Mouse (Mus musculus) heart, postnatal 36 days (tissue): Measurements from ENCODE around the gene Slc44a4. TPM values are rescaled to one million over a fixed set of nuclear protein-coding genes. Genes with fewer than 3 reads are reported as not detected.
A peak's percentile ranks its signal among the peaks of the same experiment; 100 is the strongest.
"Not testable (repeated sequence)": the region's sequence is repeated elsewhere in the genome, so short reads cannot be mapped to it uniquely, and the experiment has no call there.

Experiments
- DNase-seq, 2 experiments: peaks; one replicate each; pipeline ENCODE4 v3.0.0; 2021 to 2022
- intact Hi-C: fragments of 180-260 bp; cut with DNase I; formaldehyde crosslinking; loops from one replicate; pipeline ENCODE4 v1.15.1; 2025
- total RNA-seq, 2 experiments: library from RNA; stranded (reverse); gene quantifications; 2 replicates each; pipeline ENCODE4 v1.2.3; 2021

The Slc44a4 gene
- total RNA-seq, 2 experiments from 2014 or later: not detected

GRCm38 (mm10) chr17:34934830-34935229 lies 20.6 kb downstream of the Slc44a4 start:
- peak; percentile 15 to 16 for DNase-seq
- intact Hi-C loops: loop anchor here (5.0 to 10.0 kb wide), 2 partner anchors 50 to 83 kb away; partner anchors contain the start of genes Lsm2, Nelfe and Skiv2l

DNA sequence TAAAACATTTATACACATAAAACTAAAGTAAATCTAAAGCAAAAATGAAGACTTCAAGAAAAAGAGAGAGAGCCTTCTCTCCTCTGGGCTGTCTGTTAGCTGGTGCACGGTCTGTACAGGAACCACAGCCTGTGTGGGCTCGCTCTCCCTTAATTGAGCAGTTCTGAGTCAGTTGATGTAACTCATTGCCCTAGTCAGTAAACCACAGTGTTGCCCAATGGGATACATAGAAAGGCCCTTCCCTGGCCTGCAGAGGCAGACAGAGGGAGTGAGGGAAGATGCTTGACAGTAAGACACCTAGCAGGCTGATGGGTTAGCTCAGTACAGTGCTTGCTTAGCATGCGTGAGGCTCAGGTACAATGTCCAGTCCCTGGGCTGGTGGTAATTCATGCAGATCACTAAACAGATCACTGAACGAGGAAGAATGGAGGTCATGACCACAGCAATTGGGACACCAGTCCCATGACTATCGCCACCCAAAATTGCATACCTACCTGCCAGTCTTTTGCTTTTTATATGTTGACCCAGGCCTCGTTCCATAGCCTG lies 23.8 kb downstream of the Slc44a4 start:
- DNase-seq: no peak
- intact Hi-C loops: loop anchor here (10.0 kb wide), 1 partner anchor 47 kb away; the partner anchor contains the start of gene Lsm2

- DNase-seq: no peak
- intact Hi-C loops: no loop called here
These were observed 27.2 kb downstream of the Slc44a4 start for GRCm38 (mm10) chr17:34941344-34942041.

- intact Hi-C loops: no loop called here
- DNase-seq: no peak
These were observed 29.0 kb downstream of the Slc44a4 start for GRCm38 (mm10) chr17:34943128-34943815.

DNA sequence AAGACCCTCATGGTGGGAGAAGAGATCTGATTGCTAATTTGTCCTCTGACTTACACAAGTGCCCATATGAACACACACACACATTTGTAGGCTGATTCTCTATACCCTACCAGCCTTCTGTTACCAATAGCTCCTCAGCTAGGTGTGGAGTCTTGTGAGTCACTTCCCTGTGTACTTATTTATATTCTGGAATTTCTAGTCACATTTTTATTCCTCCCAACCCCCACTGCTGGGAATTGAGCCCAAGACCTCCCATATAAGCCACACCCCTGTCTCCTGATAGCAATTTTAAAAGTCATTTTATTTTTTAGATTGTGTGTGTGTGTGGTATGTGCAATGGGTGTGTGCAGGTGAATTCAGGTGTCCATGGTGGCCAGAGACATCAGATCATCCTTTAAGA lies 30.1 kb downstream of the Slc44a4 start:
- intact Hi-C loops: no loop called here
- DNase-seq: no peak

- no peak for DNase-seq
- intact Hi-C loops: loop anchor here (2.0 kb wide), 2 partner anchors 16 to 92 kb away; partner anchors contain the start of gene Neu1
These were observed 32.3 kb downstream of the Slc44a4 start for GRCm38 (mm10) chr17:34946486-34947140.

- intact Hi-C loops: loop anchor here (2.0 kb wide), 2 partner anchors 17 to 93 kb away; partner anchors contain the start of gene Neu1
- no peak for DNase-seq
These were observed 33.3 kb downstream of the Slc44a4 start for GRCm38 (mm10) chr17:34947606-34948005.

- intact Hi-C loops, DNase-seq: not testable (repeated sequence)
These were observed 34.7 kb downstream of the Slc44a4 start for GRCm38 (mm10) chr17:34948721-34949552.

DNA sequence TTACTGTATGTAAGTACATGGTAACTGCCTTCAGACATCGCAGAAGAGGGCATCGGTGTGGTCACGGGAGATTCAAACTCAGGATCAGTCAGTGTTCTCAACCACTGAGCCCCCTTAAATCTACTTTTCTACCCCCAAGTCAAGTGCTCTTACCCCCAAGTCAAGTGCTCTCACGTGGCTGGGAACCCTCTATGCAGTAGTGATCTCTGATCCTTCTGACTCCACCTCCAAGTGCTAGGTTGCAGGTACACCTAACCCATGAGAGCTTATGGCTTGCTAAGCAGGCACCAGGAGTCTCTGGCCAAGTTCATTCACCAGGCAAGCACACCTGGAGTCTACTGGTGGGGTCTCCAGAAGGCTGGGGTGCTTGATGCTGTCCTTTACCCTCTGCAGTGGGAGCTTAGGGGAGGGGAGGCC lies 35.3 kb downstream of the Slc44a4 start:
- DNase-seq: no peak
- intact Hi-C loops: no loop called here

DNA sequence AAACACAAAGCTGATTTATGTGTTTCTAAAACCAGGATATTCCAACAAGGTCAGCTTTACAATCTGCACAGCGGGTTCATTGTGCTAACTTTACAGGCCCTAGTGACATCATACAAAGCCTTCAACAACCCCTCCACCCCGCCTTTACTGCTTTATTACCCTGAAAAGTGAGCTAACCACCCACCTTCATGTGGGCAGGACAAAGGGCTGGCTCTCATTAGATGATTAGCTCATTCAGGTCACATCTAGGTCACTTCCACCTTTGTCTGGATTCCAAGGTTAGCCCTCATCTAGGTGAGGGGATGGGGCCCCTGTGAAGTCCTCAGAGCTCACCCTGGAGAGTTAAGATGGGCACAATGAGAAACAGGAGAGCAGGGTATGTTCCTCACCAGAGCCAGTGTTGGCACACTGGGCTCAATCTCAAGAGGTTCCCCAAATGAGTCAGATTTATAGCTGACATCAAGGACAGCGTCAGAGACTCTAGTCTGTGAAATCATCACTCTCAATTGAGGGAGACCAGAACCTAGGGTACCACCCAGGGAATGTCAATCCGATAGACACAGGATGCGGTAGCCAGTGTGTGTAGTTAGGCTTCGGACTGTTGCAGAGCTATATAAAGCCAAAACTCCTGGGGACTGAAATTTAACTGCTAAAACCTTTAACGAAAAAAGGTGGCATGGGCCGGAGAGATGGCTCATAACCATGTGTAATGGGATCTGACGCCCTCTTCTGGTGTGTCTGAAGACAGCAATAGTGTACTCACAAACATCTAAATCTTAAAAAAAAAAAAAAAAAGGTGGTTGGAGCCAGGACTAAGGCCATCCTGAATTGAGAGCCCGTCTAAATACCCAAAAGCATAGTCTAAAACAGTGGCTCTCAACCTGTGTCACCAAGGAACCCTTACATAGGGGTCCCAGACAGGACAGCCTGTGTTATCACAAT lies 36.5 kb downstream of the Slc44a4 start:
- no peak for DNase-seq
- intact Hi-C loops: no loop called here

DNA sequence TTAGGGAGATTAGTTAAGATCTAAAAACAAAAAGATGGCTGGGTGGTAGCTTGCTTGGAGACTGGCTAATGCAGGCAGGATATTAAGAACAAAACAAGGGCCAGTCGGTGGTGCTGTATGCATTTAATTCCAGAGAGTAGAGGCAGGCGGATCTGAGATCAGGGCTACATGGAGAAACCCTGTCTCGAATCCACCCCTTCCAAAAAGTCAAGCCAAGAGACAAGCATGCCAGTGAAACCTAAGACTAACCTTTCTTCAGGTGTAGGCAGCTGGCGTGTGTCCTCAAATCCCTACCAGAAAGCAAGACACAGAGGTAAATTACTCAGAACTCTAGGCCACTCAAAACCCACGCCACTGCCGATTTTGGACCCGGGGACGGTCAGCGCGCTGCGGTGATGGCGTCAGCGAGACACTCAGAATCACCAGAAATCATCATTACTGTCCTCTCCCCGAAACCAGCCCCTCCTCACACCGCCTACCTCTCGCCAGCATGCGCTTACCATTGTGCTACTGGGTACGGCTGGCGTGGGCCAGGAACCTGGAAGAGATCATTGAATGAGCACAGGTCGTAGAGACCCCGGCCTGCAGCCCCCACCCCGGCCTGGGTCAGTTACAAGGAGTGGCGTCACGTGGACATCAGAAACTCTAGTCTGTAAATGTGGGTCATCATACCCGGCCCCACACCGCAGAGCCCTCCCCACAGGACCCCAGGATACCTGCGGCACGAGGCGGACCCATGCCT lies 37.5 kb downstream of the Slc44a4 start:
- intact Hi-C loops: loop anchor here (1.0 kb wide), 1 partner anchor 29 kb away; the partner anchor contains the start of gene Lsm2
- no peak for DNase-seq

- intact Hi-C loops: loop anchor here (1.0 kb wide), 1 partner anchor 29 kb away; the partner anchor contains the start of gene Lsm2
- peak; percentile 89 for DNase-seq
These were observed 38.2 kb downstream of the Slc44a4 start for GRCm38 (mm10) chr17:34952378-34953040.

DNA sequence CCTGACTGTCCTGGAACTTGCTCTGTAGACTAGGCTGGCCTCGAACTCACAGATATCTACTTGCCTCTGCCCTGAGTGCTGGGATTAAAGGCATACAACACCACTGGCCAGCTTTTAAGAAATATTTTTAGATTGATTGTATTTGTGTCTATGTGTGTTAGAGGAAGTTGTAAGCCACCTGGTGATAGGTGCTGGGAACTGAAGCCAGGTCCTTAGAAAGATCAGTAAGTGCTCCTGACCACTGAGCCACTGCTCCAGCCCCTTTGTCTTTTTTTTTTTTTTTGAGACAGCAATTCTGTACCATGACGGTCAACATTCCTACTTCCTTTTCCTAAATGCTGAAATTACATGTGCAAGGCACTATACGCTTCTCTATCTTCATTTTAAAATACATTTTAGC lies 39.0 kb downstream of the Slc44a4 start:
- DNase-seq: no peak
- intact Hi-C loops: no loop called here

DNA sequence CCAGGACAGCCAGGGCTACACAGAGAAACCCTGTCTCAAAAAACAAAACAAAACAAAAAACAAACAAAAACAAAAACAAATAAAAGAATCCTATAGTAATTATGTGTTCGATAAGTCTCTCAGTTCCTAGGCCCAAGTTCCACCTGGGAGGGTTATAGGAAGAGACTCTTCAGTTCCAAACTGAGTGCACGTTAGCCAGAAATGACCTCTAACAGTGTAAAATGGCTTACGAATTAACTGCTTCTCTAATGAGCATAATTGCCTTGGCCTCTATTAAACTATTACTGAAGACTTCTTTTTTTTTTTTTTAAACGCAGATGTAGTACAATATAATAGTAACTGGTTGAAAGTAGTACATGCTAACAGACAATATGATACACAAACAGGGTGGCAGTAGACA lies 39.6 kb downstream of the Slc44a4 start:
- intact Hi-C loops: no loop called here
- DNase-seq: no peak

- intact Hi-C loops: loop anchor here (1.0 kb wide), 1 partner anchor 23 kb away; no protein-coding TSS in a partner anchor
- DNase-seq: no peak
These were observed 40.6 kb downstream of the Slc44a4 start for GRCm38 (mm10) chr17:34954831-34955230.

- no peak for DNase-seq
- intact Hi-C loops: loop anchor here (1.0 kb wide), 1 partner anchor 22 kb away; no protein-coding TSS in a partner anchor
These were observed 41.6 kb downstream of the Slc44a4 start for GRCm38 (mm10) chr17:34955884-34956283.

DNA sequence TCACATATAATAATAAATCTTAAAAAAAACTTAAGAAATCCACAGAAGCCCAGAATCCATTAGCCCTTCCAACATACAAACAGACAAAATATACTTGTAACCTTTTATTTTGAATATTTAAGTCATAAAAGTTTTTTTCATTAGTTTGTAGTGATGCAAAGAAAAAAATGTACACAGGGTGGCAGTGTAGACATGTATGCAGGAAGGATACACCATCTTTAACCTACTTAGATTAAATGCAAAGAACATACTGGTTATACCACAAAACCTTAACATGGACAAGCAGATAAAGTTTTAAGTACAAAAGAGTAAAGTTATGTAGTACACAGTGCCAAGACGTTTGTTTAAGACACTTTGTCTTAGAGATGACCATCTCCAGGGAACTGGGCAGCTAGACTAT lies 42.1 kb downstream of the Slc44a4 start:
- intact Hi-C loops: no loop called here
- DNase-seq: no peak
